Mouse (Mus musculus) brown adipose tissue, adult 24 weeks (tissue): ENCODE data around the gene Vwa3a. TPM values are rescaled to one million over a fixed set of nuclear protein-coding genes. Genes with fewer than 3 reads are reported as not detected.

Experiments used
- H3K27ac ChIP-seq: fragments of 200-500 bp; replicated peaks from 2 replicates; pipeline ENCODE4 v1.5.1; 2012; ENCODE audit warnings: low read depth, mild to moderate bottlenecking, low read length
- H3K4me1 ChIP-seq: fragments of 200-500 bp; 2 replicates; pipeline ENCODE4 v1.6.1; 2012; ENCODE audit warnings: low read length, mixed read lengths; ENCODE audit not compliant: control insufficient read depth, insufficient read depth, insufficient read length
- H3K4me3 ChIP-seq: fragments of 200-500 bp; 2 replicates; pipeline ENCODE4 v1.5.1; 2012; ENCODE audit warnings: low read depth, mild to moderate bottlenecking, low read length, moderate library complexity; ENCODE audit not compliant: insufficient read depth
- polyA plus RNA-seq: library from polyadenylated mRNA; stranded (reverse); fragments of >200 nt; gene quantifications from 2 replicates; pipeline ENCODE4 v1.2.4, GENCODE M21; 2012; ENCODE audit not compliant: missing spikeins, insufficient read depth, insufficient read length

The Vwa3a gene
- polyA plus RNA-seq, 1 experiment = 1.7 TPM

GRCm38 (mm10) chr7:120836361-120836760 lies 97.2 kb downstream of the Vwa3a start:
- Histone ChIP-seq H3K4me3 (peak overlapping the region; percentile 51), H3K4me1 (no peaks in the 10 kb centered on the region), H3K27ac (no peak overlapping the region)

DNA sequence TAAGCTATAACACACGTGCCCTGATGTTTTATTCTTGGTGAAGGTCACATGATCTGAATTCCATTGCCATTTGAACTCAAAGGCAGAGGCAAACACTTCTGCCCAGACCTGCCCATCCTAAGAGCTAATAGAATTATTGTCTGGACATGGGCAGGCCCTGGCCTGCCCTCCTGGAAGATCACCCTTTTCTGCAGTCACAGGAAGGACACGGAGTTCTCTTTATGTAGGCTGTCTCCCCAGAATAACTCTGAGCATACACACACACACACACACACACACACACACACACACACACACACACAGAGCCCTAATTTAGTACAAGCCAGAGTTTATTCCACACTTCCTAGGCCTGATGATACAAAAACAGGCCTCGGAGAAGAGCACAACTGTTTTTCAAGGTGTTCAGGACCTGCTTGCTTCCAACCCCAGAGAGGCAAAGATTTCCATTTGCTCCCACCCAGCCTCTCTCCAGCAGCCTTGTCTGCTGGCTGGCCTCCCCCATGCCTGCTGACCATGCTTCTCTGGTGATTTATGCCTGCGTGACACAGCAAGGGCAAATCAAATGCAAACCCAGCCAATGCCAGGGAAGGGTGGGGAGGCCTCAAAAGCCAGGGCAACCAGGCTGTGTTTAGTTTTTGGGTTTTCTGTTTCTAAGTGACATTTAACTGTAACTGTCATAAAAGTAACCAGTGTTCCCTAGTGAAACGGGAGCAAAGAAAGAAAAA lies 99.5 kb downstream of the Vwa3a start:
- H3K4me1 ChIP-seq = no peaks in the 10 kb centered on the region
- no peak overlapping the region for H3K27ac ChIP-seq

DNA sequence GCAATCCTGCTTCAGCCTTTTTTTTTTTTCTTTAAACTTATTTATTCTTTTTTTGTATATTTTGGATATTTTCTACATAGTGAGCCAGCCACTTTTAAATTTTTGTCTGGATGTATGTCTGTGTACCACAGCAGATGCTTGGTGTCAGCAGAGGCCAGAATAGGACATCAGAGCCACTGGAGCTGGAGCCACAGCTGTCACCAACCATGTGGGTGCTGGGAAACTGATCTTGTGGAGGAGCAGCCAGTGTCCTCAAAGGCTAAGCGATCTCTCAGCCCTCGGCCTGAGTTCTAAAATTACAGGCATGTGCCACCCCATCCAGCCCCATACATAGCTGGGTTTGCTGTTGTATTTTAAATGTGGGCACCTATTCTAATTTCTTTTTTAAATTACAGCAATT lies 100.7 kb downstream of the Vwa3a start:
- H3K27ac ChIP-seq = no peak overlapping the region
- H3K4me1 ChIP-seq = peaks cover 6% of the 10 kb centered on the region; the same call in 1 of the 2 replicates
- H3K4me3 ChIP-seq = no peak overlapping the region

More for the DNA sequence above, 99.5 kb downstream of the Vwa3a start:
- H3K4me3 ChIP-seq = no peak overlapping the region

GRCm38 (mm10) chr7:120842345-120843036 lies 103.4 kb downstream of the Vwa3a start, which contains the start of gene Eef2k:
Gene Eef2k (plus strand): TSS chr7:120842831.
- H3K4me1 ChIP-seq = peaks cover 6% of the 10 kb centered on the region; the same call in 1 of the 2 replicates
- peak within 1 kb of the TSS; percentile 73 for H3K4me3 ChIP-seq
- H3K27ac ChIP-seq = peak within 1 kb of the TSS; percentile 14

GRCm38 (mm10) chr7:120843037-120843621 lies 104.0 kb downstream of the Vwa3a start:
- Histone ChIP-seq H3K4me3 (peak overlapping the region; percentile 73), H3K4me1 (peaks cover 6% of the 10 kb centered on the region; the same call in 1 of the 2 replicates), H3K27ac (peak overlapping the region; percentile 14)

- Histone ChIP-seq H3K4me3 (peak overlapping the region; percentile 73), H3K27ac (peak overlapping the region; percentile 14; the same call in 1 of the 2 replicates)
Measured at GRCm38 (mm10) chr7:120843852-120844435, 104.8 kb downstream of the Vwa3a start.

DNA sequence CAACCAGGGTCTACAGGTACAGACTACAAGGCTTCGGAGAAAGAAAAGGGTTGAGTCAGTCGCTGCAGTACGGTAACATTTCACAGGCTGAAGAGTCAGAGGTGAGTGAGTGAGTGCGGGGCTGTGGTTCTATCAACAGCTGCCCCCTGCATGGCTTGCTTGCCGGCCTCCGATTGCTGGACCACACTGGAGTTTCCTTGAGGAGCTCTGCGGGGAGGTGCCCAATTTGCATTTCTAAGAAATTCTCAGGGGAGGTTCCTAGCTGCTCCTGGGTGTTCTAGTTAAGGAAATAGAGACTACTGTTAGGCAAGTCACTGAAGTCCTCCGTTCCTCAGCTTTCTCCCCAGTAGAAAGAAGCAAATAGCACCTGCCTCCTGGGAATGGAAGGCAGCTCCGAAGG lies 105.6 kb downstream of the Vwa3a start:
- Histone ChIP-seq H3K4me1 (peaks cover 6% of the 10 kb centered on the region; the same call in 1 of the 2 replicates), H3K27ac (no peak overlapping the region), H3K4me3 (peak overlapping the region; percentile 73; the same call in 1 of the 2 replicates)

More at GRCm38 (mm10) chr7:120843852-120844435, 104.8 kb downstream of the Vwa3a start:
- peaks cover 6% of the 10 kb centered on the region; the same call in 1 of the 2 replicates for H3K4me1 ChIP-seq

- Histone ChIP-seq H3K4me3 (no peak overlapping the region), H3K4me1 (peaks cover 16% of the 10 kb centered on the region), H3K27ac (no peak overlapping the region)
Measured at GRCm38 (mm10) chr7:120848831-120849512, 109.9 kb downstream of the Vwa3a start.

DNA sequence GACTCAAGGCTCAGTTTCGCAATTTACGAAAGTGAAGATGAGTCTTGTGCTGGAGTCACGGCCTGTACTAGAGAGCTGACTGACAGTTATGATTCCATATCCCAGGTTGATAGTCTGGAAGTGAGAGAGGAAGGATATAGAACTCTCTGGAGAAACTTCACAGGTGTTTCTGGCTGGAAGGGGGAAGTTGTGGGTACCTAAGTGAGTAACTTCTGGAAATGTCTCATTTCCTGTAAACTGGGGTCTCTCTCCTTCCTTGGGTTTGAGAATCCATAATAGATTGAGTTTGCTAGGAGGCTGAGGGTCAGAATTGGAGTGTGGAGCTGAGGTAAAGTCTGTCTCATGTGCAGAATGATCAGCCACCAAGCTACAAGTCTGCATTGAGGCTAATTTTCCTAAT lies 111.0 kb downstream of the Vwa3a start:
- H3K4me1 ChIP-seq = peaks cover 10% of the 10 kb centered on the region; the same call in 1 of the 2 replicates
- no peak overlapping the region for H3K27ac ChIP-seq

More for the DNA sequence above, 111.0 kb downstream of the Vwa3a start:
- H3K4me3 ChIP-seq = no peak overlapping the region

Other genes with a start within 250 kb of the Vwa3a start
- 1,707 and 1,711 TPM in 2 replicates for gene Uqcrc2, start 104.1 kb upstream of the Vwa3a start, polyA plus RNA-seq
- 0.95 and 1.5 TPM in 2 replicates for gene Pdzd9, start 69.0 kb upstream of the Vwa3a start, polyA plus RNA-seq
- 20.5 and 20.6 TPM in 2 replicates for gene Mosmo, start 61.7 kb upstream of the Vwa3a start, polyA plus RNA-seq
- gene Gm5737, start 73.0 kb downstream of the Vwa3a start, polyA plus RNA-seq = not detected in 2 replicates
- 3.5 and 5.0 TPM in 2 replicates for gene Eef2k, start 103.5 kb downstream of the Vwa3a start, polyA plus RNA-seq
- gene Polr3e, start 178.4 kb downstream of the Vwa3a start, polyA plus RNA-seq = 6.1 and 7.9 TPM in 2 replicates
- 6.5 and 8.6 TPM in 2 replicates for gene Cdr2, start 243.0 kb downstream of the Vwa3a start, polyA plus RNA-seq
- not detected in 2 replicates for gene Mfsd13b, start 243.2 kb downstream of the Vwa3a start, polyA plus RNA-seq